Mouse (Mus musculus) layer of hippocampus, postnatal 10 days (tissue): Measurements from ENCODE around the gene Ms4a15. TPM values are rescaled to one million over a fixed set of nuclear protein-coding genes. Genes with fewer than 3 reads are reported as not detected.

Experiments used
- total RNA-seq, 2 experiments: library from RNA; stranded (reverse); gene quantifications; 2 replicates each; pipeline ENCODE4 v1.2.3; 2021

Gene Ms4a15
- total RNA-seq, 2 experiments from 2014 or later: not detected

Other genes starting within 250 kb of the Ms4a15 start
- gene Cd6, start 163.2 kb downstream of the Ms4a15 start, total RNA-seq: not detected
- gene Slc15a3, start 153.5 kb downstream of the Ms4a15 start, total RNA-seq: 1 to 10 TPM; 1.1 to 1.5 TPM
- 100 to 1,000 TPM; 250 to 259 TPM for gene Tmem132a, start 123.3 kb downstream of the Ms4a15 start, total RNA-seq
- 10 to 100 TPM; 36.4 to 37.3 TPM for gene Tmem109, start 111.2 kb downstream of the Ms4a15 start, total RNA-seq
- gene Prpf19, start 98.0 kb downstream of the Ms4a15 start, total RNA-seq: 100 to 1,000 TPM; 191 to 208 TPM
- gene Zp1, start 72.6 kb downstream of the Ms4a15 start, total RNA-seq: not detected
- gene Ptgdr2, start 56.1 kb downstream of the Ms4a15 start, total RNA-seq: under 1 TPM; 0.29 to 0.39 TPM
- 1 to 10 TPM; 9.3 to 9.9 TPM for gene Ccdc86, start 44.0 kb downstream of the Ms4a15 start, total RNA-seq
- gene Ms4a10, start 18.6 kb downstream of the Ms4a15 start, total RNA-seq: not detected
- not detected for gene Ms4a18, start 24.8 kb upstream of the Ms4a15 start, total RNA-seq
- not detected for gene Ms4a8a, start 87.9 kb upstream of the Ms4a15 start, total RNA-seq
- gene 1700017D01Rik, start 137.6 kb upstream of the Ms4a15 start, total RNA-seq: not detected
- gene 1700025F22Rik, start 172.1 kb upstream of the Ms4a15 start, total RNA-seq: not detected
- not detected for gene Ms4a13, start 203.5 kb upstream of the Ms4a15 start, total RNA-seq
- gene Ms4a12, start 239.2 kb upstream of the Ms4a15 start, total RNA-seq: not detected